Mouse (Mus musculus): Measurements from ENCODE around the gene Tex30.

Gene Tex30

DNA sequence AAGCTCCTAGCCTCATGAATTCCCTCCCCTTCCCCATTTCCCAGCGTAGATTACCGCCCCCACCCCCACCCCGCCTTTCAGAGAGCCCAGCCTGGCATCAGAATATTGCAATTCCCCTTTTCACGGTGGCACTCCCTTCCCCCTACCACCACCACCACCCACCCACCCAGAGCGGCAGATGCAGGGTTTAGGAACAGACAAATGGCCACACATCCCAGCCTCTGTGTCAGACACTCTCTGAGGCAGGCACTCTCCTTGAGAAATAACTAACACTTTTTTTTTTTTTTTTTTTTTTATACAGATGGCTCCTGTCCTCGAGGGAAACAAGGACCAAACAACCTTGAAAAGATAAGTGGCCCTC lies 59.7 kb downstream of the Tex30 start:
- DNase-seq (ENCODE audit: low spot score) = no peak

DNA sequence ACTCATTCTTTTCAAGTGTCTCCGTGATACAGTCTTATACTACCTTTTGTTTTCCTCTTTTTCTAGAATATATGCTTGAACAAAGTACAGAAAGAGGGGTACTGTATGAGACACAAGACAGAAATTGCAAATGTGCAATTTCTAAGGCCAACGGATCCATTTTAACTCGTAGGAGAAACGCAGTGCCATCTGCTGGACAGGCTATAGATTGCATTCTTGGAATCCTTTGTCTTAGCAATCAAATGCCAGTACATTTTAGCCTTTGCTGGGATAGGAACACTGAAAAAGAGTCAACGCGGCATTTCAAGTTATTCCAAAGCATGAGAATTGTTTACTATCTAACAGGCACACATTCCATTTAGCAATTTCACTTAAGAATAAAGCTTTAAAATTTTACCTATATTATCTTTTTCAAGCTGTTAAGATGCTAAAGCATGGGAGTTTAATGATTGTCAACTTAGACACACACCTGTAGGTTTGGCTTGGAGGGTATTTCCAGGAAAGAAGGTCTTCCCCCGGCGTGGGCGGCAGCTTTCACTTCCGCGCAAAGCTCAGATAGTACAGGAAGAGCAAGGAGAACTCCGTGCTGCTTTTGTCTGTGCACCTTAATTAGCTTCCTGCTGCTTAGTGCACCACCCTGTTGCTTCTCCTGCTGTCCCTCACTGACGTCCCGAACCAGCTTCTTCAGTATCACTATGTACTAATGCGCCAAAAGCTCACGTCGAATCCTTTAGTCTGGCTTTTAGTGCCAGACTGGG lies 60.3 kb downstream of the Tex30 start:
- DNase-seq (ENCODE audit: low spot score) = peak; percentile 19

Data from testis, postnatal 14 days (tissue).